Mouse (Mus musculus): ENCODE measurements around the gene Disc1. TPM values are rescaled to one million over a fixed set of nuclear protein-coding genes. Genes with fewer than 3 reads are reported as not detected.

Gene Disc1
- polyA plus RNA-seq, 1 experiment from 2014 or later = 1.8 TPM

GRCm38 (mm10) chr8:125043394-125043793, 10.6 kb upstream of the Disc1 start:
- no peak overlapping the region for H3K4me2 ChIP-seq (replicated peaks)
- H3K4me3 ChIP-seq = no peak overlapping the region
- no peak for ATAC-seq (ENCODE audit: low FRiP score, low read depth)
- H3K27me3 ChIP-seq (replicated peaks) = no peaks in the 10 kb centered on the region
- no peak overlapping the region for H3K27ac ChIP-seq
- no peaks in the 10 kb centered on the region for H3K9me3 ChIP-seq
- no peak overlapping the region for H3K9ac ChIP-seq
- H3K36me3 ChIP-seq = peaks cover 22% of the 10 kb centered on the region
- WGBS = 80% methylated on average over 7 of the region's 7 CpGs
- H3K4me1 ChIP-seq = no peaks in the 10 kb centered on the region

GRCm38 (mm10) chr8:125043935-125044334, 10.1 kb upstream of the Disc1 start:
- Histone ChIP-seq H3K4me3 (no peak overlapping the region), H3K27ac (no peak overlapping the region), H3K27me3 (replicated peaks) (no peaks in the 10 kb centered on the region), H3K4me2 (replicated peaks) (no peak overlapping the region), H3K36me3 (peaks cover 17% of the 10 kb centered on the region), H3K9me3 (no peaks in the 10 kb centered on the region), H3K4me1 (no peaks in the 10 kb centered on the region), H3K9ac (no peak overlapping the region)
- 63% methylated on average over 9 of the region's 9 CpGs for WGBS
- ATAC-seq (ENCODE audit: low FRiP score, low read depth) = no peak

GRCm38 (mm10) chr8:125045760-125046159, 8.2 kb upstream of the Disc1 start:
- Histone ChIP-seq H3K27me3 (replicated peaks) (no peaks in the 10 kb centered on the region), H3K36me3 (no peaks in the 10 kb centered on the region), H3K9ac (no peak overlapping the region), H3K4me3 (no peak overlapping the region), H3K9me3 (no peaks in the 10 kb centered on the region), H3K4me2 (replicated peaks) (no peak overlapping the region), H3K4me1 (no peaks in the 10 kb centered on the region), H3K27ac (no peak overlapping the region)
- WGBS = 92% methylated on average over 1 of the region's 1 CpGs
- no peak for ATAC-seq (ENCODE audit: low FRiP score, low read depth)

- 65% methylated on average over 5 of the region's 5 CpGs for WGBS
- H3K4me3 ChIP-seq = no peak overlapping the region
- peaks cover 8% of the 10 kb centered on the region for H3K4me1 ChIP-seq
- no peak overlapping the region for H3K9ac ChIP-seq
- no peak overlapping the region for H3K27ac ChIP-seq
- H3K27me3 ChIP-seq (replicated peaks) = peaks cover 18% of the 10 kb centered on the region
- no peaks in the 10 kb centered on the region for H3K36me3 ChIP-seq
- no peak for ATAC-seq (ENCODE audit: low FRiP score, low read depth)
- 0 out of 2 replicates have a peak, but pooled peaks cover 4% of the 10 kb centered on the region for H3K9me3 ChIP-seq
- H3K4me2 ChIP-seq (replicated peaks) = no peak overlapping the region
Measured at GRCm38 (mm10) chr8:125049051-125049750, 4.8 kb upstream of the Disc1 start.

GRCm38 (mm10) chr8:125049826-125050225, 4.2 kb upstream of the Disc1 start:
- H3K9ac ChIP-seq = no peak overlapping the region
- WGBS = 83% methylated on average over 6 of the region's 6 CpGs
- H3K4me3 ChIP-seq = no peak overlapping the region
- ATAC-seq (ENCODE audit: low FRiP score, low read depth) = no peak
- H3K27me3 ChIP-seq (replicated peaks) = peaks cover 24% of the 10 kb centered on the region
- H3K27ac ChIP-seq = no peak overlapping the region
- H3K9me3 ChIP-seq = 0 out of 2 replicates have a peak, but pooled peaks cover 4% of the 10 kb centered on the region
- no peak overlapping the region for H3K4me2 ChIP-seq (replicated peaks)
- peaks cover 12% of the 10 kb centered on the region for H3K4me1 ChIP-seq
- no peaks in the 10 kb centered on the region for H3K36me3 ChIP-seq

GRCm38 (mm10) chr8:125052026-125052425, 2.0 kb upstream of the Disc1 start:
- 0 out of 2 replicates have a peak, but pooled peaks cover 4% of the 10 kb centered on the region for H3K9me3 ChIP-seq
- H3K4me1 ChIP-seq = peaks cover 12% of the 10 kb centered on the region
- H3K9ac ChIP-seq = no peak overlapping the region
- H3K36me3 ChIP-seq = no peaks in the 10 kb centered on the region
- no peak overlapping the region for H3K4me2 ChIP-seq (replicated peaks)
- H3K27me3 ChIP-seq (replicated peaks) = peaks cover 35% of the 10 kb centered on the region
- 41% methylated on average over 2 of the region's 2 CpGs for whole genome bisulfite sequencing
- H3K27ac ChIP-seq = no peak overlapping the region
- no peak overlapping the region for H3K4me3 ChIP-seq
- ATAC-seq (ENCODE audit: low FRiP score, low read depth) = no peak

- Histone ChIP-seq H3K9me3 (0 out of 2 replicates have a peak, but pooled peaks cover 4% of the 10 kb centered on the region), H3K36me3 (no peaks in the 10 kb centered on the region), H3K4me2 (replicated peaks) (peak overlapping the region; percentile 89), H3K27ac (no peak overlapping the region), H3K4me3 (peak overlapping the region; percentile 55), H3K27me3 (replicated peaks) (peaks cover 35% of the 10 kb centered on the region), H3K4me1 (peaks cover 12% of the 10 kb centered on the region), H3K9ac (peak overlapping the region; percentile 61)
- under 1% methylated on average over 38 of the region's 38 CpGs for WGBS
- no peak; the same call in 1 of the 2 replicates for ATAC-seq (ENCODE audit: low FRiP score, low read depth)
Measured at GRCm38 (mm10) chr8:125054436-125054810, 428 bp downstream of the Disc1 start.

- H3K4me3 ChIP-seq = no peak overlapping the region
- no peaks in the 10 kb centered on the region for H3K36me3 ChIP-seq
- H3K9me3 ChIP-seq = no peaks in the 10 kb centered on the region
- H3K4me1 ChIP-seq = no peaks in the 10 kb centered on the region
- no peaks in the 10 kb centered on the region for H3K27me3 ChIP-seq (replicated peaks)
- 86% methylated on average over 8 of the region's 8 CpGs for WGBS
- ATAC-seq (ENCODE audit: low FRiP score, low read depth) = no peak
- no peak overlapping the region for H3K4me2 ChIP-seq (replicated peaks)
- no peak overlapping the region for H3K27ac ChIP-seq
- no peak overlapping the region for H3K9ac ChIP-seq
Measured at GRCm38 (mm10) chr8:125060904-125061303, 6.9 kb downstream of the Disc1 start.

GRCm38 (mm10) chr8:125065596-125065995, 11.6 kb downstream of the Disc1 start:
- Histone ChIP-seq H3K27me3 (replicated peaks) (no peaks in the 10 kb centered on the region), H3K4me2 (replicated peaks) (no peak overlapping the region), H3K9me3 (no peaks in the 10 kb centered on the region), H3K4me3 (no peak overlapping the region), H3K9ac (no peak overlapping the region), H3K36me3 (no peaks in the 10 kb centered on the region), H3K4me1 (no peaks in the 10 kb centered on the region), H3K27ac (no peak overlapping the region)
- 91% methylated on average over 6 of the region's 6 CpGs for WGBS
- ATAC-seq (ENCODE audit: low FRiP score, low read depth) = no peak

GRCm38 (mm10) chr8:125066913-125067595, 13.1 kb downstream of the Disc1 start:
- no peak overlapping the region for H3K4me3 ChIP-seq
- H3K9ac ChIP-seq = no peak overlapping the region
- H3K27ac ChIP-seq = no peak overlapping the region
- ATAC-seq (ENCODE audit: low FRiP score, low read depth) = no peak
- no peaks in the 10 kb centered on the region for H3K9me3 ChIP-seq
- H3K36me3 ChIP-seq = no peaks in the 10 kb centered on the region
- WGBS = 45% methylated on average over 12 of the region's 12 CpGs
- H3K4me2 ChIP-seq (replicated peaks) = 0 out of 2 replicates have a peak overlapping the region, but pooled peaks have one; percentile 20
- H3K27me3 ChIP-seq (replicated peaks) = no peaks in the 10 kb centered on the region
- H3K4me1 ChIP-seq = no peaks in the 10 kb centered on the region

- WGBS = 83% methylated on average over 9 of the region's 9 CpGs
- no peak for ATAC-seq (ENCODE audit: low FRiP score, low read depth)
- Histone ChIP-seq H3K4me3 (no peak overlapping the region), H3K9ac (no peak overlapping the region), H3K27ac (no peak overlapping the region), H3K9me3 (no peaks in the 10 kb centered on the region), H3K27me3 (replicated peaks) (no peaks in the 10 kb centered on the region), H3K4me1 (no peaks in the 10 kb centered on the region), H3K36me3 (no peaks in the 10 kb centered on the region), H3K4me2 (replicated peaks) (no peak overlapping the region)
Measured at GRCm38 (mm10) chr8:125067596-125067960, 13.6 kb downstream of the Disc1 start.

- ATAC-seq (ENCODE audit: low FRiP score, low read depth) = no peak
- Histone ChIP-seq H3K27ac (no peak overlapping the region), H3K9ac (no peak overlapping the region), H3K36me3 (no peaks in the 10 kb centered on the region), H3K4me3 (no peak overlapping the region), H3K4me1 (no peaks in the 10 kb centered on the region), H3K9me3 (no peaks in the 10 kb centered on the region), H3K4me2 (replicated peaks) (no peak overlapping the region), H3K27me3 (replicated peaks) (no peaks in the 10 kb centered on the region)
- 88% methylated on average over 6 of the region's 6 CpGs for WGBS
Measured at GRCm38 (mm10) chr8:125068146-125068905, 14.3 kb downstream of the Disc1 start.

Measured in neural tube, embryonic 12.5 days (tissue).